Mouse (Mus musculus): Measurements from ENCODE around the gene Mpped2. TPM values are rescaled to one million over a fixed set of nuclear protein-coding genes. Genes with fewer than 3 reads are reported as not detected.

The Mpped2 gene
- total RNA-seq, 2 experiments from 2014 or later = 45.7 to 52.7 TPM

DNA sequence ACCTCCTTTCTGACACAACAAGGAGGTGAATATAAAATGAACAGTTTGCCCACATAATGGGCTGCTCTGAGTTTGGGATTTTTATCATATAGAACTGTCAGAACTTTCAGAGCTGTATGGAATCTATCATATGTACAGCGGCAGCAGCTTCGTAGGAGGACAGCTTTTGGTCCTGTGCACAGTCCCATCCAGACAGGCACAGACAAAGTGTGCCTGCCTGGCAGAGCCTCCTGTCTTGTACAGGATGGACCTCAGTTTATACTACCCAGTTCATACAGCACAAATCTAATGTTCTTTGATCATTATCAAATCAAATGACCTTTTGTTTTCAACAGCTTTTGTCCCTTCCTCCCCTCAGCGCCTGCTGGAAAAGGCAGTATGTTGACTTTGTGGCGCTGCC lies 136.4 kb downstream of the Mpped2 start:
- no peak for DNase-seq (ENCODE audit: extremely low spot score in 1 of 2, low spot score in 2 of 2)
- intact Hi-C loops (cut with DNase I) = no loop called here

DNA sequence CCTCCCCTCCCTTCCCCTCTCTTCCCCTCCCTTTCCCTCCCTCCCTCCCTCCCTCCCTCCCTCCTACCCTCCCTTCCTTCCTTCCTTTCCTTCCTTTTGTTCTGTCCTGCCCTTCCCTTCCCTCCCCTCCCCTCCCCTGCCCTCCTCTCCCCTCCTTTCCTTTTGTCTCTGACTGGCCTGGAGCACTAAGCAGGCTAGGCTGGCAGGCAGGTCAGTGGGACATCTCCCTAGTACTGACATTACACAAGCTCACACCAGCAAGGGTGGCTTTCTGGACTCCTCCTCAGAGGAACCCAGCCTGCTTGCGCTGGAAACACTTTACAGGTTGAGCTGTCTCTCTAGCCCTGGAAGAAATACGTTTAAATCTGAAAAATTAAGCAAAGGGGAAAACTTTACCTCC lies 139.5 kb downstream of the Mpped2 start:
- intact Hi-C loops (cut with DNase I) = no loop called here

GRCm38 (mm10) chr2:106833212-106833611 lies 140.1 kb downstream of the Mpped2 start:
- intact Hi-C loops (cut with DNase I) = no loop called here
- DNase-seq (ENCODE audit: extremely low spot score in 1 of 2, low spot score in 2 of 2) = no peak

More for the DNA sequence above, 139.5 kb downstream of the Mpped2 start:
- no peak for DNase-seq (ENCODE audit: extremely low spot score in 1 of 2, low spot score in 2 of 2)

DNA sequence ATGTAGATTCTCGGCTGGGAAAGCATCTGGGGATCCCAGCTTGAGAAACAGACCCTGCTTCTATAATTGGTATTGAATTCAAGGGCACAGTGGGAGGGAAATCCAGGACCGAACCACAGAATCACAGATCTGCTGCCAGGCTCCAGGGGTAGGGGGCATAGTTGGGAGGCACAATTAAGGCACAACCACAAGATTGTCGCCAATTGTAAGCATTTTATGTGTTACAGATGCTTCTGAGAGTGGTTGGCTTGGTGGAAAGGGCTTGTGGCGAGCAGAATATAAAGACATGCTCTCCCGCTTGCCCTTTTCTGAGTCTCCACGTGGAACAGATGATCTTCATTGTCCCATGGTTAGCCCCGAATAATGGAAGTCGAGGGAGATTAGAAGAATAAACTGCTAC lies 142.3 kb downstream of the Mpped2 start:
- intact Hi-C loops (cut with DNase I) = no loop called here
- no peak for DNase-seq (ENCODE audit: extremely low spot score in 1 of 2, low spot score in 2 of 2)

DNA sequence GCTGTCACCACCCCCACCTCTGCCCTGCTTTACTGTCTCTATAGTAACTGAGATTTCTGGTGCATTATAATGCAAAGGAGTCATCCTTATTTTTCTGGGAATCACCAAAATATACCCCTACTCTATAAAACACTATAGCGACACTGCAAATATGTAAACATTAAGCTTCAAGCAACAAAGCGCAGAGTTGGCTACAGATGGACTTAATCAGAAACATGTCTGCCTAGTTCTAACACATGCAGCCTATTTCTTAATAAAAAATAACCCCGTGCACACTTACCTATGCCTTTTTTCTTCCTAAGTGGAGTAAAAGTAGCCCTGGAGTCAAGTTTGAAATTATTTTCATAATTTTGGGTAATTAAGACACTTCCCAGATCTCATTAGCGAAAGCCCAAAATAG lies 144.2 kb downstream of the Mpped2 start:
- no peak for DNase-seq (ENCODE audit: extremely low spot score in 1 of 2, low spot score in 2 of 2)
- intact Hi-C loops (cut with DNase I) = no loop called here

DNA sequence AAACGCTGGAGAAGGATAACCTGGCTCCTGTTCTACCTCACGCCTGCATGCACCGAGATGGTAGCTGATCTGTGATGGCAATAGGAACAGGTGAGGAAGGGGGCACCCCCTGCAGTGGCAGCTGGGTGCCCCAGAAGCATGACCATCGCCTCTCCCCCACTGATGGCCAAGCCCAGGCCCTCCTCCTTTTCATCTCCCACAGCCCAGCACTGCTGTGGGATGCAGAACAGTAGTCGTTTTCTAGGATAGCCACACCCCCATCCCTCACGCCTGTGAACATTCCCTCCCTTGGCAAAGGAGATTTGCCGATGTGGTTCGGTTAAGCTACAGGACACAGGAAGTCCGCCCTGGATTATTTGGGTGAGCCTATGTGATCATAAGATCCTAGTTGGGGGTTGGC lies 151.1 kb downstream of the Mpped2 start:
- intact Hi-C loops (cut with DNase I) = no loop called here
- no peak for DNase-seq (ENCODE audit: extremely low spot score in 1 of 2, low spot score in 2 of 2)

DNA sequence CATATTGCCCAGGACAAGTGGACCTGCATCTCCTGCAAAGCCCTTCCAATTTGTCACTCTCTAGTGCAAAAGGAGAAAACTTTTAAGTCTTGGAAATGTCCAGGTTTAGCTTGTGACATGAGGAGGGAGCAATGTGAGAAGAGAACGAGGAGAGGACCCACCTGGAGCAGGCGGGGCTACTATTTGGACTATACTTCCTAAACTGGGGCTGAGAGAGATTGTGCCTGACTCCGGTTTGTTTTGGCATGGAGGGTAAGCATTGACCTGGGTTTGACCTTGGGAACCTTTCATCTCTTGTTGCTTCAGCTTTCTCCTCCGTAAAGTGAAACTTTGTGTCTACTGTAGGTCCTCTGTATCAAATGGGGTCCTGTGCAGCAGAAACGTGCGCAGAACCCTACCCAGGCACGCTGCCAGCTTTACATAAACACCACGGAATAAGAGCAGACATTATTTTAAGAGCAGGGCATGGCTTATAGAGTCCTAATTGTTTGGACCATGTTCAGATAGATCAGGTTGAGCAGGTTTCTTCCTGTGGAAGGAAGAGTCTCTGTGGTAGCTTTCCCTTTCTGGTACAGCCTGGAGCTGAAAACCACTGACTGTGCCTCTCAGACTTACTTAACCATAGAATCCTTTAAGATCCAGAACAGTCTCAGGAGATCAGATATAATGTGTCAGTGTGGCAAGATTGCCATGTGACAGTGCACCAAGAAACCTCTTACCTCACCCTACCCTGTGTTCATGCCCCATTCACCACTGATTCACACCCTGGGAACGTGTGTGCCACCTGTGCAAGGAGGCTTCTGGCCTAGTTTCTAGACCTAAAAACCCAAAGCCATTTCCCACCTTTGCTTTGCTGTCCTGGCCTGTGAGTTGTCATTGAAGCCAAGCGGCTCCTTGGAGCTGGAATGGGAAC lies 152.0 kb downstream of the Mpped2 start:
- DNase-seq (ENCODE audit: extremely low spot score in 1 of 2, low spot score in 2 of 2) = no peak
- intact Hi-C loops (cut with DNase I) = no loop called here

- no peak for DNase-seq (ENCODE audit: extremely low spot score in 1 of 2, low spot score in 2 of 2)
- intact Hi-C loops (cut with DNase I) = no loop called here
Measured at GRCm38 (mm10) chr2:106846511-106846910, 153.4 kb downstream of the Mpped2 start.

- no peak for DNase-seq (ENCODE audit: extremely low spot score in 1 of 2, low spot score in 2 of 2)
- intact Hi-C loops (cut with DNase I) = no loop called here
Measured at GRCm38 (mm10) chr2:106849389-106849788, 156.3 kb downstream of the Mpped2 start.

DNA sequence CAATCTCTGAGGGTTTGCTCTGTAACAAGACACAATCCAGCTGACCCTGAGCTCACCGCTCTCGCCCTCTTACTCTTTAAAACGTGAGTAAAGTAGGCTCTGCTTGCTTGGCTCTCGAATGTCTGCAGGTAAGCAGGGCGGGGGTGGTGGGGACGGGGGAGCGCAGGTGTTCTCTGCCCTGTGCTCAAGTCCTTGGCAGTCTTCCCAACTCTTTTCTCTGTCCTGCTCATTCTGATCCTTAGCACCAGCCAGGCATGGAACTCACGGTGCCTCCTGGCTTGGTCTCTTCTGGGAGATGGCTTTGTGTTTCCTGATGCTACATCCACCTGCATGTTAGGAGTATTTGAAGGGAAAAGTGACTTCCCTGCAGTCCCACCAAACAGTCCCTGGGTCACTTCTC lies 158.4 kb downstream of the Mpped2 start:
- no peak for DNase-seq (ENCODE audit: extremely low spot score in 1 of 2, low spot score in 2 of 2)
- intact Hi-C loops (cut with DNase I) = no loop called here

DNA sequence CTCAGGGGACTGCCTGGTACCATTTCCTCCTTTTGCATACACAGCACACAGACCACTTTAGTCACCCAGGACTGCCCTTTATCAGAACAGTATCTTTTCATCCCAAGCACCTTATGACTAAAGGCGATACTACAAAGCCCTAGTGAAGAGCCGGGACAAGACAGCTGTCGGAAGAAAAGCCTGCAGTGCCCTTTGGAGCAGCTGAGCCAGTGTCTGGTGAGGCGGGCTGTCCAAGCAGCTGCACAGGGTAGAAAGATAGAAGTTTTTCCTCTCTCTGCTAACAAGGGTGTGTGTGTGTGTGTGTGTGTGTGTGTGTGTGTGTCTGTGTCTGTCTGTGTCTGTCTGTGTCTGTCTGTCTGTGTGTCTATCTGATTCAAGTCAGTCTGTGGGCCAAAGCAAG lies 161.1 kb downstream of the Mpped2 start:
- intact Hi-C loops (cut with DNase I) = no loop called here
- no peak for DNase-seq (ENCODE audit: extremely low spot score in 1 of 2, low spot score in 2 of 2)

DNA sequence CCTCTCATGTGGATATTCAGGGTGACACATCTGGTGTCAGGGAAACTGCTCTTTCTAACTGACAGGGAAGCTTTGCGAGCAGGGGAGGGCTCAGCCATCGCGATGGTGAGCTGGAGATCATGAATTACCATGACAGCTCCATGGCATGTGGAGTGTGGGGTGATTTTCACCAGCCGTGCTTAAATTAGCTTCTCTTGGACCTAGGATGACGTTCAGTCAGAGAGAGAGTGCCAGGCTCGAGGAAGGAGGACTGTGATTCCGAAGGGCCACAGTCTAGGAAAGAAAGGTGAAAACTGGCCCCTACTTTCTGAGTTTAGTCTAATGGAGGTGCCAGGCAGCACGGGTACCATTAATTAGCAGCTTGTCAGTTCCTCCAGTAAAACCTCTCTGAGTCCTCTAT lies 161.7 kb downstream of the Mpped2 start:
- intact Hi-C loops (cut with DNase I) = no loop called here
- no peak for DNase-seq (ENCODE audit: extremely low spot score in 1 of 2, low spot score in 2 of 2)

DNA sequence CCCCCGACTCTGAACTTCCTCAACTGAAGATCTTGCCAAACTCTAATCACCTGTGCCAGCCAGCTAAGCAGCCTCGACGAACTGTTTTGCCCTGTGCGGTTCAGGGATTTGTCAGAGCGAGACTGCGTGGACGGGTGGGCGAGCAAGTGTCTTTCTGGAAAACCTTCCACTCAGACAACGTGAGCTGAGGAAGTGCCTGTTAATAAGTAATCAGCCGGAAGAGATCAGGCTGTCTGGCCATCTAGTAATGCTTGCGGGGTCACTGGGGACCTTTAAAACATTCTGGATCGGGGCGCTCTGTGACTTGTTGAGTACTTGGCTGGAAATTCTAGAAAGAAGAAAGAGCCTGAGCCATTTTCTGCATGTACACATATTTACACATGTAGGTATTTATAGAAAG lies 162.1 kb downstream of the Mpped2 start:
- intact Hi-C loops (cut with DNase I) = no loop called here
- DNase-seq (ENCODE audit: extremely low spot score in 1 of 2, low spot score in 2 of 2) = no peak

DNA sequence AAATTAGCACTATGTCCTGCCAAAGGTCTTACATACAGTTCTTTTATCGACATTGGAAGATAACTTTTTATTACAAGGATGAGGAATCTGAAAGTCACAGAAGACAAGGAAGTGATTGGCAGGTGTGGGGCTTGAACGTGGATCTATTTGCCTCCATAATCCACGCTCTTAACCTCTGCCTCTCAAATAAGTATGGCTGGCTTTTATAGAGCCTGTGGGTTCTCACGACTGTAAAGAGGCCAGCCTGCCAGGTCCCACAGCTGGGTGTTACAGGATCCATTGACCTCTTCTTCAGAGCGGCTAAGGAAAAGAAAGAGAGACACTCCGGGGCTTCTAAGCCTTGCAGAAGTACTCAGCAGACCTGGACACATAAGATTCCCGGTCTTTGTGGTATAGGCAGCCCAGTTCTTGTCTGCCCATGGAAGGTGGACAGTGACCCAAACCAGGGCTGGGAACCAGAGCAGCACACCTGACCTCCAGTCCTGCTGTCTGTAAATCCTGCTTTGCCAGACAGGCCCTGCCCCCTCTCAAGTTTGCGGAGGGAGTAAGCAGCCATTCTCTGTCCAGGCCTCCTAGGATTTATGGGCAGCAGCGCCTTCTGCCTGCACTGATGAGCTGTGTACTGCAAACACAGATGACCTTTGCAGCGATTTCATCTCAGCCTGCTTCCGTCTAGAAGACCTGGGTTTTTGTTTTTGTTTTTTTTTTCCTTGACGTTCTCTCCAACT lies 162.7 kb downstream of the Mpped2 start:
- peak in 1 of 2 experiments; percentile 43 for DNase-seq (ENCODE audit: extremely low spot score in 1 of 2, low spot score in 2 of 2)
- intact Hi-C loops (cut with DNase I) = no loop called here

GRCm38 (mm10) chr2:106856361-106856961 lies 163.4 kb downstream of the Mpped2 start:
- intact Hi-C loops (cut with DNase I) = no loop called here
- no peak for DNase-seq (ENCODE audit: extremely low spot score in 1 of 2, low spot score in 2 of 2)

DNA sequence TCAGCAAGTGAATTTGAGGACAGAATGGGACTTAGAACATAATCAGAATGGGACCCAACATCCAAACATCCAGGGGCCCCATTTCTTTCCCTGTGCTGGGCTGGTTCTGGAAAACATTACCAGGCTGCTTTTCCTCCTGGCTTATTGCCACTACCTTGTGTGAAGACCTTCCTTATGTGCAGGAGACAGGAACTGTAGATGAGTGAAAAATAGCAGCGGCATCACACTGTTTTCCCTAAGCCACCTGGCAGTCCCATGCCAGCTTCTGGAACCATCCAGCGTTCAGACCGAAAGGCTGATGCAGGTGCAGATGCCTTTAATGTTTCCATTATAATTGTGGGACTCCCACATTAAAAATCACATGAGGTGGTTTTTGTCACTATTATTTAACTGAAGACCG lies 164.2 kb downstream of the Mpped2 start:
- intact Hi-C loops (cut with DNase I) = no loop called here

DNA sequence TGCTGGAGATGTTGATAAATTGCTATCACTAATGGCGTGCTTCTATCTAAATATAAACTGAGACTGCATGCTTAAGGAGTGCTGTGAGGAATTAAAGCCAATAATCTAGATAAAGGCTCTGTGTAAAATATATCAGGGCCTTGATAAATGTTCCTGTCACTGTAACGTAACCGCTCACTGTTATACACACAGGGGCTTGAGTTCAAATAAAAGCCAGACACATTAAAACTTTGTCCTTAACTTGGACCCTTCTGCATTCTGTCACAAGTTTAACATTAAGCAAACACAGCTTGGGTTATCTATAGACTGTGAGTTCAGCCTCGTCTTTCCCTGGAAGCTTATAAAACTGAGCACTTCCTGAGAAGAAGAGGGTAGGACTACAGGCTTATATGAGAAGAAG lies 164.6 kb downstream of the Mpped2 start:
- no peak for DNase-seq (ENCODE audit: extremely low spot score in 1 of 2, low spot score in 2 of 2)
- intact Hi-C loops (cut with DNase I) = no loop called here

More for the DNA sequence above, 164.2 kb downstream of the Mpped2 start:
- DNase-seq (ENCODE audit: extremely low spot score in 1 of 2, low spot score in 2 of 2) = no peak

GRCm38 (mm10) chr2:106860856-106861679 lies 168.0 kb downstream of the Mpped2 start:
- DNase-seq (ENCODE audit: extremely low spot score in 1 of 2, low spot score in 2 of 2) = no peak
- intact Hi-C loops (cut with DNase I) = loop anchor here (5.0 kb wide), 1 partner anchor 169 kb away; the partner anchor contains the start of gene Mpped2
